Mouse (Mus musculus) neural tube, embryonic 11.5 days (tissue): ENCODE measurements around the gene Slc23a4. TPM values are rescaled to one million over a fixed set of nuclear protein-coding genes. Genes with fewer than 3 reads are reported as not detected.

Experiments used
- ATAC-seq: fragments of 200-750 bp; cut with Nextera tagmentation; 2 replicates; pipeline ENCODE4 v1.8.0; 2017; ENCODE audit warnings: moderate number of reproducible peaks, mild to moderate bottlenecking, moderate TSS enrichment, moderate library complexity; ENCODE audit not compliant: insufficient read depth, low FRiP score, low TSS enrichment
- DNase-seq: peaks from one replicate; pipeline ENCODE4 v3.0.0-alpha.2; 2015; ENCODE audit warnings: low spot score
- H3K27ac ChIP-seq: fragments of 300-500 bp; sonication (generic); 2 replicates; pipeline ENCODE4 v1.5.1; 2014; ENCODE audit warnings: low read depth, mild to moderate bottlenecking, low read length
- H3K27me3 ChIP-seq: fragments of 300-500 bp; sonication (generic); 2 replicates; pipeline ENCODE4 v1.6.1; 2014; ENCODE audit warnings: mild to moderate bottlenecking, low read length, mixed read lengths; ENCODE audit not compliant: control insufficient read depth, insufficient read depth
- H3K36me3 ChIP-seq: fragments of 300-500 bp; sonication (generic); 2 replicates; pipeline ENCODE4 v1.6.1; 2014; ENCODE audit warnings: mild to moderate bottlenecking, low read length, moderate library complexity, mixed read lengths; ENCODE audit not compliant: control insufficient read depth, insufficient read depth
- H3K4me1 ChIP-seq: fragments of 300-500 bp; sonication (generic); 2 replicates; pipeline ENCODE4 v1.6.1; 2014; ENCODE audit warnings: low read length, mixed read lengths; ENCODE audit not compliant: control insufficient read depth, insufficient read depth
- H3K4me2 ChIP-seq: fragments of 300-500 bp; sonication (generic); 2 replicates; pipeline ENCODE4 v1.6.1; 2014; ENCODE audit warnings: low read depth, mild to moderate bottlenecking, moderate library complexity
- H3K4me3 ChIP-seq: fragments of 300-500 bp; sonication (generic); 2 replicates; pipeline ENCODE4 v1.5.1; 2014; ENCODE audit warnings: low read depth, low read length
- H3K9ac ChIP-seq: fragments of 300-500 bp; sonication (generic); 2 replicates; pipeline ENCODE4 v1.6.1; 2014; ENCODE audit warnings: mild to moderate bottlenecking, low read length
- H3K9me3 ChIP-seq: fragments of 300-500 bp; sonication (generic); 2 replicates; pipeline ENCODE4 v1.6.1; 2016; ENCODE audit warnings: low read length; ENCODE audit not compliant: control insufficient read depth
- whole genome bisulfite sequencing: fragments of 180-500 bp; shearing (Covaris S2); extraction: QIAGEN DNeasy Blood & Tissue Kit; methylation state at CpG from one replicate; pipeline ENCODE4 v1.1.7; 2014; 5-methylcytosine and 5-hydroxymethylcytosine counted together
- polyA plus RNA-seq: library from polyadenylated mRNA; unstranded; fragments of >200 nt; fragmentation: Nextera tagmentation; extraction: Ambion mirVana; gene quantifications from 2 replicates; pipeline ENCODE4 v1.2.1, GENCODE M21; 2014

Slc23a4 gene
- polyA plus RNA-seq, 1 experiment from 2014 or later = 0.37 TPM

DNA sequence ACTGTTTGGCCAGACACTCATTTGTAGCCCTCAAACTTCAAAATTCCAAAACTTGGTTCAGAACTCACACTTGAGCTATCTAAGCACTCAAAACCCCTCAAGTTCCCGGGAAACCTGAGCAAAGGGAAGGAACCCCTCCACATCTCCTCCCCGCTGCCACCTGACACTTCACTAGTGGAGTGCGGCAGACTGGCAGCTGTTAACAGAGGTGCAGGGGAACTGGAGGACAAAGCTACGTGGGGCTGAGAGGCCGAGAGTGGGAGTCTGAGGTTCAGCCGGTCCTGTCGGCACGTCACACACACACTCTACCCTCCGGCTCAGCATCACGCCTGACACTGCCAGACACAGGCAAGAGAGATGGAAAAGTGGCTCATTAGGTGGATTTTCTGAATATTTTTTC is 84.4 kb downstream of the Slc23a4 start:
- peak overlapping the region; percentile 10; the same call in 1 of the 2 replicates for H3K9ac ChIP-seq
- no peak overlapping the region for H3K27ac ChIP-seq
- DNase-seq (no peak), ATAC-seq (no peak)
- H3K36me3 ChIP-seq = 0 out of 2 replicates have a peak, but pooled peaks cover 6% of the 10 kb centered on the region
- no peaks in the 10 kb centered on the region for H3K27me3 ChIP-seq
- no peaks in the 10 kb centered on the region for H3K4me1 ChIP-seq
- 93% methylated on average over 10 of the region's 10 CpGs for WGBS
- no peak overlapping the region for H3K4me3 ChIP-seq
- H3K9me3 ChIP-seq = no peaks in the 10 kb centered on the region
- H3K4me2 ChIP-seq = no peak overlapping the region

- Histone ChIP-seq H3K9ac (no peak overlapping the region), H3K27me3 (no peaks in the 10 kb centered on the region), H3K9me3 (no peaks in the 10 kb centered on the region), H3K36me3 (0 out of 2 replicates have a peak, but pooled peaks cover 6% of the 10 kb centered on the region), H3K4me2 (no peak overlapping the region), H3K27ac (no peak overlapping the region), H3K4me1 (no peaks in the 10 kb centered on the region), H3K4me3 (no peak overlapping the region)
- ATAC-seq (no peak), DNase-seq (no peak)
- WGBS = 84% methylated on average over 5 of the region's 5 CpGs
Observed at GRCm38 (mm10) chr6:34903441-34903840, 84.8 kb downstream of the Slc23a4 start.

GRCm38 (mm10) chr6:34902578-34902977 is 85.6 kb downstream of the Slc23a4 start:
- Histone ChIP-seq H3K27me3 (no peaks in the 10 kb centered on the region), H3K9me3 (no peaks in the 10 kb centered on the region), H3K4me2 (no peak overlapping the region), H3K27ac (no peak overlapping the region), H3K36me3 (0 out of 2 replicates have a peak, but pooled peaks cover 6% of the 10 kb centered on the region), H3K4me3 (no peak overlapping the region), H3K4me1 (no peaks in the 10 kb centered on the region), H3K9ac (no peak overlapping the region)
- WGBS = 93% methylated on average over 7 of the region's 7 CpGs
- DNase-seq (no peak), ATAC-seq (no peak)

GRCm38 (mm10) chr6:34901911-34902444 is 86.2 kb downstream of the Slc23a4 start:
- no peaks in the 10 kb centered on the region for H3K27me3 ChIP-seq
- H3K4me2 ChIP-seq = no peak overlapping the region
- H3K9ac ChIP-seq = no peak overlapping the region
- no peak for DNase-seq
- H3K36me3 ChIP-seq = 0 out of 2 replicates have a peak, but pooled peaks cover 6% of the 10 kb centered on the region
- no peak overlapping the region for H3K27ac ChIP-seq
- H3K9me3 ChIP-seq = no peaks in the 10 kb centered on the region
- H3K4me1 ChIP-seq = no peaks in the 10 kb centered on the region
- 68% methylated on average over 9 of the region's 9 CpGs for WGBS
- H3K4me3 ChIP-seq = no peak overlapping the region
- no peak for ATAC-seq

DNA sequence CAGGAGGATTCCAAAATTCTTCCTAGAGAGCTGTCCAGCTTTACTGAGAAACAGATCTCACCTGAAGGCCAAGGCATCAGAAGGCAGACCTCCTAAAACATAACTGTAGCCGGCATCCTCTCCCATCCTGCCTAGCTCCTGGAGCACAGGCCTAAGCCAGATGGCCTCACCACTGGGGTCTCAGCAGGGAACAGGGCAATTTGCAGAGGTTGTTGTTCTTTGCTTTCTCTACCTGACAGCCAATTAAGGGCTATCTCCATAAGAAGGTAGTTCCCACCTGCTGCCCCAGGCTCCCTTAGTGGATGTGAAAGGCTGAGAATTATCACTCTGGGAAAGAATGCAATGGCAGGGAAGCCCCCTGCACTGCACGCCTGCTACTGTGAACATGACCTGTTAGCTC is 87.2 kb downstream of the Slc23a4 start:
- no peak for ATAC-seq
- no peaks in the 10 kb centered on the region for H3K9me3 ChIP-seq
- no peak overlapping the region for H3K27ac ChIP-seq
- H3K4me1 ChIP-seq = no peaks in the 10 kb centered on the region
- no peak overlapping the region for H3K4me3 ChIP-seq
- 52% methylated on average over 2 of the region's 2 CpGs for WGBS
- 0 out of 2 replicates have a peak, but pooled peaks cover 6% of the 10 kb centered on the region for H3K36me3 ChIP-seq
- DNase-seq = no peak
- no peaks in the 10 kb centered on the region for H3K27me3 ChIP-seq
- no peak overlapping the region for H3K4me2 ChIP-seq
- no peak overlapping the region for H3K9ac ChIP-seq

- H3K4me2 ChIP-seq = no peak overlapping the region
- no peaks in the 10 kb centered on the region for H3K27me3 ChIP-seq
- WGBS = 87% methylated on average over 2 of the region's 2 CpGs
- H3K27ac ChIP-seq = no peak overlapping the region
- ATAC-seq = no peak
- no peaks in the 10 kb centered on the region for H3K4me1 ChIP-seq
- no peak for DNase-seq
- no peak overlapping the region for H3K9ac ChIP-seq
- no peak overlapping the region for H3K4me3 ChIP-seq
- no peaks in the 10 kb centered on the region for H3K36me3 ChIP-seq
- no peaks in the 10 kb centered on the region for H3K9me3 ChIP-seq
Observed at GRCm38 (mm10) chr6:34899127-34899526, 89.1 kb downstream of the Slc23a4 start.

DNA sequence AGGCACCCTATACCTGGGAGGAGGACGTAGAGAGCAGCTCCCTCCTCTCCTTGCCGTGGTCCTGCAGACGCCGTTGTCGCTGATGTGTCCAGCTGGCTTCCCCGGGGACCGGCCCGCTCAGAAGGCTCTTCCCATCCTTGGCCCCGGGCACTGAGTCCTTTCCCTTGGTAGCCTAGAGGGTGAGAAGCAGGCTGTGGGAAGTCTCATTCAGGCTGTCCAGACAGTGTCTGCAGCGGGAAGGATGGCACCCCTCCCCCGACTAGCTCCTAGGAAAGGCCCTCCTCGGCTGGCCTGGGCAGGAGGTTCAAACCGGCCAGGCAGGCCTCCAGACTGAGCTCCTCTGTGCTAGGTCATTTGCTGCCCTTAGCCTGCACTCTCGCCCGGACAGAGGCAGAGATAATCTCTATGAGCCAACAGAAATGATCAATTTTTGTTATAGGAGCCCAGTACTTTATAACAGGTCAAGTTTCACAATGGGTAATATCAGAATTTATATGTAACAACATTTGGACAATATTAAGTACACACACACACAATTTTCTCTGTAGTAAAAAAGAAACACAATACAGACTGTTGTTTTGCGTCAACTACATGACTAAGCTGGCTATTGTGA is 91.9 kb downstream of the Slc23a4 start:
- DNase-seq = no peak
- Histone ChIP-seq H3K27ac (no peak overlapping the region), H3K9ac (no peak overlapping the region), H3K27me3 (no peaks in the 10 kb centered on the region), H3K4me1 (no peaks in the 10 kb centered on the region), H3K4me2 (no peak overlapping the region), H3K36me3 (peaks cover 6% of the 10 kb centered on the region; the same call in 1 of the 2 replicates), H3K4me3 (no peak overlapping the region), H3K9me3 (no peaks in the 10 kb centered on the region)
- ATAC-seq = no peak
- 60% methylated on average over 16 of the region's 16 CpGs for WGBS

- WGBS = 80% methylated on average over 7 of the region's 7 CpGs
- DNase-seq (no peak), ATAC-seq (no peak)
- Histone ChIP-seq H3K9me3 (no peaks in the 10 kb centered on the region), H3K27ac (no peak overlapping the region), H3K9ac (no peak overlapping the region), H3K36me3 (peaks cover 6% of the 10 kb centered on the region; the same call in 1 of the 2 replicates), H3K4me2 (no peak overlapping the region), H3K4me1 (no peaks in the 10 kb centered on the region), H3K4me3 (no peak overlapping the region), H3K27me3 (no peaks in the 10 kb centered on the region)
Observed at GRCm38 (mm10) chr6:34895569-34895968, 92.6 kb downstream of the Slc23a4 start.
